Mouse (Mus musculus): Measurements from ENCODE around the gene Gnb1. TPM values are rescaled to one million over a fixed set of nuclear protein-coding genes. Genes with fewer than 3 reads are reported as not detected.

Gnb1 gene
- total and polyA plus RNA-seq, 3 experiments = 78.1 to 489 TPM; not detected in 1

DNA sequence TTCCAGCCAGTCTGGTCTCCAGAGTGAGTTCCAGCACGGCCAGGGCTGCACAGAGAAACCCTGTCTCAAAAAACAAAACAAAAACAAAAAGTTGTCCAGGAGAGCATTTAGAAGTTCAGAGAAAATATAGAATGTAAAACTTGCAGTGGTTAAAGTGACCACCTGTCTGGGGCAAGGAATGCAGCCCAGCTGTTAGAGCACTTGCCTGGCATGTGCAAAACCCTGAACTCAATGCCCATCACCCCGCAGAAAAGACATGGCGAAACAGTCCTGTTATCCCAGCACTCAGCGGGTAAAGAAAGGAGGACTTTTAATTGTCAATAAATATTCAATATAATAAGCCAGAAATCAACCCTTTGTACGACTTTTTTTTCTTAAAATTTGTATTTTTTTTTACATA is 32.6 kb upstream of the Gnb1 start:
- peaks cover 0 to 2% of the 10 kb centered on the region in 2 experiments; a peak in 2 of 4 replicates for H3K27me3 ChIP-seq (ENCODE audit: control insufficient read depth in 1 of 2, insufficient read depth in 2 of 2, low read length in 2 of 2)

DNA sequence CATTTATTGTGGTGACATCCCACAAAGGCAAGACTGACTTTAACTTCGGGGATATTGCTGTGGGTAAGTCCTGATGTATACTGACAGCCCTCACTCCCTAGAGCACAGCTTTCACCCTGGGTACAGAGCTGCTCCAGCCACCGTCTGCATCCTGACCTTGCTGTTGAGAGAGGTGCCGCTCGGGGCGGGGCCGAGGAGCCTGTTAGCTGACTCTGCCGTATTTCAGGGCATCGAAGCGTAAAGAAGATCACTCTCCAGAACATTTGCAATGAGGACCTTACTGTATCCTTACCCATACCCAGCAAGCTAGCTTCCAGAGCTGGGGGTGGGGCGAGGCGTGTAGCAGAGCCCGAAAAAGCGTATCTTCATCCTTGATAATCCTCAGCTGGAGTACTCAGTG is 28.1 kb upstream of the Gnb1 start:
- Histone ChIP-seq H3K4me1 (ENCODE audit: control insufficient read depth in 1 of 2, insufficient read depth in 2 of 2, low read length in 2 of 2) (no peaks in the 10 kb centered on the region), H3K79me2 (ENCODE audit: control insufficient read depth, insufficient read depth, low read length, poor library complexity) (no peaks in the 10 kb centered on the region), H3K9ac (ENCODE audit: control insufficient read depth, low read depth, low read length, poor library complexity, severe bottlenecking) (no peak overlapping the region), H3K9me3 (replicated peaks; ENCODE audit: insufficient read depth, low read length) (no peaks in the 10 kb centered on the region), H3K4me3 (ENCODE audit: control insufficient read depth in 1 of 2, insufficient read depth in 1 of 2, low read depth in 2 of 2, low read length in 2 of 2) (no peak overlapping the region), H3K36me3 (ENCODE audit: control insufficient read depth in 1 of 2, insufficient read depth in 2 of 2, low read length in 2 of 2) (no peaks in the 10 kb centered on the region), H3K27ac (ENCODE audit: control insufficient read depth, low read depth, low read length) (no peak overlapping the region), H3K27me3 (ENCODE audit: control insufficient read depth in 1 of 2, insufficient read depth in 2 of 2, low read length in 2 of 2) (peaks cover 0 to 3% of the 10 kb centered on the region in 2 experiments; a peak in 3 of 4 replicates)
- no peak for DNase-seq (ENCODE audit: low read depth, low spot score)
- TF ChIP-seq SIN3A (IDR thresholded peaks at IDR 0.05; ENCODE audit: low read length) (no peak), POLR2AphosphoS5 (IDR thresholded peaks at IDR 0.05; ENCODE audit: borderline replicate concordance, low read depth, low read length) (no peak), BHLHE40 (IDR thresholded peaks at IDR 0.05; ENCODE audit: borderline replicate concordance, low read depth, low read length) (no peak), EP300 (IDR thresholded peaks at IDR 0.05; ENCODE audit: low read depth in 1 of 2, low read length in 2 of 2) (no peak), RCOR1 (IDR thresholded peaks at IDR 0.05; ENCODE audit: low read depth, low read length) (no peak), KAT2A (conservative IDR thresholded peaks at IDR 0.05; ENCODE audit: low read depth, low read length) (no peak), ZNF384 (IDR thresholded peaks at IDR 0.05; ENCODE audit: low read depth, low read length) (no peak), MAX (IDR thresholded peaks at IDR 0.05; ENCODE audit: low read length) (no peak), MYC (IDR thresholded peaks at IDR 0.05; ENCODE audit: low read depth, low read length) (no peak), CHD1 (IDR thresholded peaks at IDR 0.05; ENCODE audit: low read depth, low read length) (no peak), POLR2A (IDR thresholded peaks at IDR 0.05; ENCODE audit: control insufficient read depth in 1 of 2, insufficient read depth in 1 of 2, low read depth in 1 of 2, low read length in 2 of 2, poor library complexity in 1 of 2) (no peak), UBTF (IDR thresholded peaks at IDR 0.05; ENCODE audit: borderline replicate concordance, insufficient read depth, low read depth, low read length) (no peak)

More for the DNA sequence above, 32.6 kb upstream of the Gnb1 start:
- H3K9ac ChIP-seq (ENCODE audit: control insufficient read depth, low read depth, low read length, poor library complexity, severe bottlenecking) = no peak overlapping the region
- no peak overlapping the region for H3K27ac ChIP-seq (ENCODE audit: control insufficient read depth, low read depth, low read length)
- H3K4me3 ChIP-seq (ENCODE audit: control insufficient read depth in 1 of 2, insufficient read depth in 1 of 2, low read depth in 2 of 2, low read length in 2 of 2) = no peak overlapping the region
- no peaks in the 10 kb centered on the region for H3K79me2 ChIP-seq (ENCODE audit: control insufficient read depth, insufficient read depth, low read length, poor library complexity)
- H3K36me3 ChIP-seq (ENCODE audit: control insufficient read depth in 1 of 2, insufficient read depth in 2 of 2, low read length in 2 of 2) = no peaks in the 10 kb centered on the region
- no peak for DNase-seq (ENCODE audit: low read depth, low spot score)
- no peaks in the 10 kb centered on the region for H3K9me3 ChIP-seq (replicated peaks; ENCODE audit: insufficient read depth, low read length)
- H3K4me1 ChIP-seq (ENCODE audit: control insufficient read depth in 1 of 2, insufficient read depth in 2 of 2, low read length in 2 of 2) = no peaks in the 10 kb centered on the region
- TF ChIP-seq KAT2A (conservative IDR thresholded peaks at IDR 0.05; ENCODE audit: low read depth, low read length) = no peak

DNA sequence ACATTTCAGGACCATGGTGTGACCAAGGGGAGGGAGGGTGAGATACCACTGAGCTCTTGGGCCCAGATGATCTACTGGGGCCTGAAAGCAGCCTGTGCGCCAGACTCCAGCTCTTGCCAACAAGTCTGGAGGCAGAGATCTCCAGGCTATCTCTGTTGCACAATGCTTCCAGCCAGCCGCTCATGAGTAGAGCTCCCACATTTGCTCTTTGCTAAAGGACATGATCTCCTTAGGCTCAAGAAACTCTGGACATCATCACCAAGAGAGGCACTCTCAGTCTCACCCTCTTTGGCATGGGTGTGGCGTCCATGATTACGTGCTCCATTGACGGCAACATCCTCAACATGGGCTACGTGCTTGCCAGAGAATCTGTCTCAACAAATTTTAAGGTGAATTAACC is 27.6 kb upstream of the Gnb1 start:
- no peaks in the 10 kb centered on the region for H3K4me1 ChIP-seq (ENCODE audit: control insufficient read depth in 1 of 2, insufficient read depth in 2 of 2, low read length in 2 of 2)
- peaks cover 0 to 3% of the 10 kb centered on the region in 2 experiments; a peak in 3 of 4 replicates for H3K27me3 ChIP-seq (ENCODE audit: control insufficient read depth in 1 of 2, insufficient read depth in 2 of 2, low read length in 2 of 2)
- H3K4me3 ChIP-seq (ENCODE audit: control insufficient read depth in 1 of 2, insufficient read depth in 1 of 2, low read depth in 2 of 2, low read length in 2 of 2) = no peak overlapping the region
- H3K27ac ChIP-seq (ENCODE audit: control insufficient read depth, low read depth, low read length) = no peak overlapping the region
- H3K9ac ChIP-seq (ENCODE audit: control insufficient read depth, low read depth, low read length, poor library complexity, severe bottlenecking) = no peak overlapping the region
- DNase-seq (ENCODE audit: low read depth, low spot score) = no peak
- no peaks in the 10 kb centered on the region for H3K79me2 ChIP-seq (ENCODE audit: control insufficient read depth, insufficient read depth, low read length, poor library complexity)
- no peaks in the 10 kb centered on the region for H3K9me3 ChIP-seq (replicated peaks; ENCODE audit: insufficient read depth, low read length)
- TF ChIP-seq ZC3H11A (IDR thresholded peaks at IDR 0.05; ENCODE audit: low read depth, low read length) (no peak), GABPA (IDR thresholded peaks at IDR 0.05; ENCODE audit: low read depth, low read length) (no peak)
- no peaks in the 10 kb centered on the region for H3K36me3 ChIP-seq (ENCODE audit: control insufficient read depth in 1 of 2, insufficient read depth in 2 of 2, low read length in 2 of 2)

All from MEL (cell line).